Mouse (Mus musculus): ENCODE results near the gene Tmem89. TPM values are rescaled to one million over a fixed set of nuclear protein-coding genes. Genes with fewer than 3 reads are reported as not detected.

Tmem89 gene
- polyA plus RNA-seq (2015; fragmentation: Illumina TruSeq; extraction: RNeasy Lipid Tissue Mini Kit (QIAGEN cat#74804); ENCODE audit: insufficient read depth, low replicate concordance) = not detected

GRCm38 (mm10) chr9:108914491-108914890 is at the start of gene Tmem89:
Tmem89 (plus strand) TSS chr9:108914619.

GRCm38 (mm10) chr9:108936418-108937364 is 22.3 kb downstream of the Tmem89 start, which contains the start of gene Uqcrc1:
Uqcrc1 (plus strand) TSS chr9:108936633.

GRCm38 (mm10) chr9:108953081-108953636 is 38.7 kb downstream of the Tmem89 start, which contains the start of gene Col7a1:
Col7a1 (plus strand) TSS chr9:108953586.

Other genes with a start within 250 kb of the Tmem89 start
- 23.6 TPM for gene Prkar2a, start 225.3 kb upstream of the Tmem89 start, polyA plus RNA-seq (2015; fragmentation: Illumina TruSeq; extraction: RNeasy Lipid Tissue Mini Kit (QIAGEN cat#74804); ENCODE audit: insufficient read depth, low replicate concordance)
- 77.0 TPM for gene Ip6k2, start 130.8 kb upstream of the Tmem89 start, polyA plus RNA-seq (2015; fragmentation: Illumina TruSeq; extraction: RNeasy Lipid Tissue Mini Kit (QIAGEN cat#74804); ENCODE audit: insufficient read depth, low replicate concordance)
- gene Nckipsd, start 106.3 kb upstream of the Tmem89 start, polyA plus RNA-seq (2015; fragmentation: Illumina TruSeq; extraction: RNeasy Lipid Tissue Mini Kit (QIAGEN cat#74804); ENCODE audit: insufficient read depth, low replicate concordance) = 8.2 TPM
- 0.04 TPM for gene Celsr3, start 88.3 kb upstream of the Tmem89 start, polyA plus RNA-seq (2015; fragmentation: Illumina TruSeq; extraction: RNeasy Lipid Tissue Mini Kit (QIAGEN cat#74804); ENCODE audit: insufficient read depth, low replicate concordance)
- 6.4 TPM for gene Slc26a6, start 61.3 kb upstream of the Tmem89 start, polyA plus RNA-seq (2015; fragmentation: Illumina TruSeq; extraction: RNeasy Lipid Tissue Mini Kit (QIAGEN cat#74804); ENCODE audit: insufficient read depth, low replicate concordance)
- 139 TPM for gene Uqcrc1, start 22.0 kb downstream of the Tmem89 start, polyA plus RNA-seq (2015; fragmentation: Illumina TruSeq; extraction: RNeasy Lipid Tissue Mini Kit (QIAGEN cat#74804); ENCODE audit: insufficient read depth, low replicate concordance)
- gene Col7a1, start 39.0 kb downstream of the Tmem89 start, polyA plus RNA-seq (2015; fragmentation: Illumina TruSeq; extraction: RNeasy Lipid Tissue Mini Kit (QIAGEN cat#74804); ENCODE audit: insufficient read depth, low replicate concordance) = 13.0 TPM
- gene Ucn2, start 71.4 kb downstream of the Tmem89 start, polyA plus RNA-seq (2015; fragmentation: Illumina TruSeq; extraction: RNeasy Lipid Tissue Mini Kit (QIAGEN cat#74804); ENCODE audit: insufficient read depth, low replicate concordance) = 1.2 TPM
- gene Pfkfb4, start 77.2 kb downstream of the Tmem89 start, polyA plus RNA-seq (2015; fragmentation: Illumina TruSeq; extraction: RNeasy Lipid Tissue Mini Kit (QIAGEN cat#74804); ENCODE audit: insufficient read depth, low replicate concordance) = 11.2 TPM
- 1,299 TPM for gene Shisa5, start 123.9 kb downstream of the Tmem89 start, polyA plus RNA-seq (2015; fragmentation: Illumina TruSeq; extraction: RNeasy Lipid Tissue Mini Kit (QIAGEN cat#74804); ENCODE audit: insufficient read depth, low replicate concordance)
- 5.6 TPM for gene Trex1, start 145.1 kb downstream of the Tmem89 start, polyA plus RNA-seq (2015; fragmentation: Illumina TruSeq; extraction: RNeasy Lipid Tissue Mini Kit (QIAGEN cat#74804); ENCODE audit: insufficient read depth, low replicate concordance)
- 11.2 TPM for gene Atrip, start 159.5 kb downstream of the Tmem89 start, polyA plus RNA-seq (2015; fragmentation: Illumina TruSeq; extraction: RNeasy Lipid Tissue Mini Kit (QIAGEN cat#74804); ENCODE audit: insufficient read depth, low replicate concordance)
- gene Ccdc51, start 167.9 kb downstream of the Tmem89 start, polyA plus RNA-seq (2015; fragmentation: Illumina TruSeq; extraction: RNeasy Lipid Tissue Mini Kit (QIAGEN cat#74804); ENCODE audit: insufficient read depth, low replicate concordance) = 5.3 TPM
- gene Tma7, start 168.0 kb downstream of the Tmem89 start, polyA plus RNA-seq (2015; fragmentation: Illumina TruSeq; extraction: RNeasy Lipid Tissue Mini Kit (QIAGEN cat#74804); ENCODE audit: insufficient read depth, low replicate concordance) = 476 TPM
- gene Plxnb1, start 180.8 kb downstream of the Tmem89 start, polyA plus RNA-seq (2015; fragmentation: Illumina TruSeq; extraction: RNeasy Lipid Tissue Mini Kit (QIAGEN cat#74804); ENCODE audit: insufficient read depth, low replicate concordance) = 5.2 TPM
- not detected for gene Fbxw21, start 247.4 kb downstream of the Tmem89 start, polyA plus RNA-seq (2015; fragmentation: Illumina TruSeq; extraction: RNeasy Lipid Tissue Mini Kit (QIAGEN cat#74804); ENCODE audit: insufficient read depth, low replicate concordance)

Measured in spleen, adult 10 weeks (tissue).